ENCODE assay signal across 8 mouse cellular contexts in genomic region chr2:105230333-105230732, GRCm38 (mm10). TPM values are rescaled to one million over a fixed set of nuclear protein-coding genes. Genes with fewer than 3 reads are reported as not detected.
A peak's percentile ranks its signal among the peaks of the same experiment; 100 is the strongest.
DNase-seq lines count a peak whose midpoint lies in the region; ATAC-seq and TF ChIP-seq lines count a peak whose summit lies in the region.

No protein-coding gene starts in this region.

- peaks cover 2% of the 10 kb centered on the region; the same call in 1 of the 2 replicates for H3K27me3 ChIP-seq in midbrain, embryonic 11.5 days (ENCODE audit: control insufficient read depth, insufficient read depth, low read length)
- no peaks in the 10 kb centered on the region for H3K27me3 ChIP-seq in stomach, postnatal 0 days (ENCODE audit: control insufficient read depth, insufficient read depth, low read length)

- peak; percentile 89 for TF ChIP-seq CTCF in stomach, postnatal 0 days (IDR thresholded peaks at IDR 0.05; ENCODE audit: low read depth)

- 7% methylated on average over 1 of the region's 1 CpGs for WGBS in midbrain, embryonic 11.5 days
- 0% methylated on average over 1 of the region's 1 CpGs for WGBS in stomach, postnatal 0 days

- no peak overlapping the region for H3K4me2 ChIP-seq in midbrain, embryonic 11.5 days
- H3K4me2 ChIP-seq in stomach, postnatal 0 days (replicated peaks; ENCODE audit: low read depth) = no peak overlapping the region

- H3K4me1 ChIP-seq in midbrain, embryonic 11.5 days (ENCODE audit: control insufficient read depth, insufficient read depth, low read length) = no peaks in the 10 kb centered on the region
- no peaks in the 10 kb centered on the region for H3K4me1 ChIP-seq in stomach, postnatal 0 days (replicated peaks; ENCODE audit: control insufficient read depth, insufficient read depth)

- no peak overlapping the region for H3K27ac ChIP-seq in midbrain, embryonic 11.5 days (ENCODE audit: low read depth, low read length)
- no peak overlapping the region for H3K27ac ChIP-seq in stomach, postnatal 0 days (replicated peaks)

- ATAC-seq in hematopoietic stem cell, adult 5-6 weeks (replicated peaks in 1 of 2; ENCODE audit: insufficient read depth in 1 of 2, low FRiP score in 2 of 2, low TSS enrichment in 1 of 2, low read depth in 1 of 2, poor library complexity in 2 of 2, severe bottlenecking in 2 of 2) = peak; percentile 60 to 66; a peak in 3 of 4 replicates
- ATAC-seq in midbrain, embryonic 11.5 days (ENCODE audit: low FRiP score) = 0 out of 2 replicates have a peak, but pooled peaks have one; percentile 67
- ATAC-seq in stomach, postnatal 0 days (ENCODE audit: low FRiP score, low TSS enrichment) = peak; percentile 61; the same call in 1 of the 2 replicates

- no peak overlapping the region for H3K9ac ChIP-seq in midbrain, embryonic 11.5 days (ENCODE audit: low read length)
- H3K9ac ChIP-seq in stomach, postnatal 0 days (ENCODE audit: low read length) = no peak overlapping the region

- DNase-seq in layer of hippocampus, adult 11-12 months (ENCODE audit: low spot score) = peak; percentile 52
- no peak for DNase-seq in layer of hippocampus, adult 9-11 months
- DNase-seq in adrenal gland, adult 18-20 months (ENCODE audit: low spot score in 2 of 2) = peak; percentile 60 to 70
- DNase-seq in embryo, embryonic 10.5 days (ENCODE audit: low spot score) = peak; percentile 85
- DNase-seq in layer of hippocampus, postnatal 25 days (ENCODE audit: extremely low spot score in 1 of 2, low spot score in 1 of 2) = peak; percentile 54 to 87
- peak; percentile 97 for DNase-seq in midbrain, embryonic 11.5 days (ENCODE audit: low spot score, missing footprints)
- DNase-seq in stomach, postnatal 0 days (ENCODE audit: low spot score) = peak; percentile 72

- no peak overlapping the region for H3K4me3 ChIP-seq in midbrain, embryonic 11.5 days (ENCODE audit: low read depth, low read length)
- H3K4me3 ChIP-seq in stomach, postnatal 0 days (ENCODE audit: low read depth, low read length) = no peak overlapping the region

- H3K9me3 ChIP-seq in midbrain, embryonic 11.5 days (ENCODE audit: control insufficient read depth, low read length) = no peaks in the 10 kb centered on the region
- H3K9me3 ChIP-seq in stomach, postnatal 0 days (ENCODE audit: control insufficient read depth, low read length) = no peaks in the 10 kb centered on the region

- TF ChIP-seq EP300 in stomach, postnatal 0 days (optimal IDR thresholded peaks at IDR 0.05) = no peak

- H3K36me3 ChIP-seq in midbrain, embryonic 11.5 days (ENCODE audit: control insufficient read depth, insufficient read depth, low read length) = no peaks in the 10 kb centered on the region
- no peaks in the 10 kb centered on the region for H3K36me3 ChIP-seq in stomach, postnatal 0 days (ENCODE audit: control insufficient read depth, insufficient read depth, low read length)

RNA-seq across cellular contexts. Expression of gene Them7, which starts 6.2 kb away (rescaled TPM):
- under 1 TPM; 0.64 to 0.73 TPM for total RNA-seq in adrenal gland, adult 18-20 months (2021)
- 5.4 and 5.6 TPM in 2 replicates for total RNA-seq in hematopoietic stem cell, adult 5-6 weeks (2017)
- total RNA-seq in layer of hippocampus, postnatal 25 days (2021) = not detected
- 0.16 and 0.17 TPM in 2 replicates for polyA plus RNA-seq in midbrain, embryonic 11.5 days (2014; fragmentation: Nextera tagmentation; extraction: Ambion mirVana)
- polyA plus RNA-seq in stomach, postnatal 0 days (2015; fragmentation: Nextera tagmentation; extraction: Ambion mirVana) = 0.06 and 0.15 TPM in 2 replicates
